Mouse (Mus musculus): Measurements from ENCODE around the gene Zfp639.

DNA sequence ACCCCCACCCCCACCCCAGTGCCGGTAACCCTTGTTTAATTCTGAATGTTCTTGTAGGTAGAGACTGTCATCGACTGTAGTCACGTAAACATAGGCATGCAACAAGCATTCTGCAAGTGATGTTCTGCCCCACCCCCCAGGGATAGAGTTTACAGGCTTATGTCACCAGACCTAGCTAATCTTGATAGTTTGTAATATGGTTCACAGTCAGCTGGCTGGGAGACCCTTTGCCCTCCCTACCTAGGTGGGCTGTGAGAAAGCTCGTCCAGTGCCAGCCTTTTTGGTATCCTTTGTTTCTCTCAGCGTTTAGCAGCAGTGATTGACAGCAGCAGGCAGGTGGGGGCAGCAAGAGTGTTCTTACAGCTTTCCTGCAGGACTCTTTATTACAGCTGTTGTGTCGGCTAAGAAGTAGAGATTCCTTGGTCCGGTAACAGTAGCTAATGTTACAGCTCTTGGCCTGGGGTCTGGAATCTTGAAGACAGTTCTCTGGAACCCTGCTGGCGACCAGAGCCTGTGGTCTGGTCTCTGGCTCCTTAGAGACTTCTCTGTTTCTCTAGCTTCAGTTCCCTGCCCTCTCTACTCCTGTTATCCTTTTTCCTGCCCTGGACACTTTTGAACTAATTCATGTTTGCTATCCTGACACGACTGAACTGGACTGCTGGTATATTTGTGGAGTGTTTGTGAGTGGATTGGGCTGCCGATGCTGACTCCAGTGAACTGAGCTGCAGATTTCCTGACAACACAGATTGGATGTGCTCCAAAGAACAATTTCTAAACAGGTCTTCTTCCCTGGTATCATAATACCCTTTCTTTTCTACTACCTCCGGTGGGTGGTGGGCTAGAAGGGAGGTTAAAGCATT lies 3.5 kb upstream of the Zfp639 start:
- TF ChIP-seq CTCF (conservative IDR thresholded peaks at IDR 0.05; ENCODE audit: insufficient read depth, insufficient read length, low read depth, low read length) (no peak), POLR2A (IDR thresholded peaks at IDR 0.05; ENCODE audit: low read depth, low read length) (no peak)
